Mouse (Mus musculus) heart, adult 2 months (tissue): ENCODE measurements around the gene Stk32c. TPM values are rescaled to one million over a fixed set of nuclear protein-coding genes. Genes with fewer than 3 reads are reported as not detected.

Experiments
- DNase-seq, 2 experiments: peaks; one replicate each; pipeline ENCODE4 v3.0.0; 2021
- H3K27ac ChIP-seq: fragments of 200-600 bp; 2 replicates; pipeline ENCODE4 v1.8.1; 2022
- H3K27me3 ChIP-seq: fragments of 200-500 bp; 2 replicates; pipeline ENCODE4 v1.6.1; 2012; ENCODE audit warnings: mild to moderate bottlenecking, low read length, inconsistent platforms, mixed read lengths; ENCODE audit not compliant: control insufficient read depth, insufficient read depth
- H3K36me3 ChIP-seq: fragments of 200-500 bp; 2 replicates; pipeline ENCODE4 v1.6.1; 2012; ENCODE audit warnings: low read length, inconsistent platforms; ENCODE audit not compliant: control insufficient read depth, insufficient read depth
- H3K4me1 ChIP-seq: fragments of 200-500 bp; 2 replicates; pipeline ENCODE4 v1.6.1; 2011; ENCODE audit warnings: low read length; ENCODE audit not compliant: control insufficient read depth, insufficient read depth
- H3K4me3 ChIP-seq: fragments of 200-600 bp; 2 replicates; pipeline ENCODE4 v1.8.1; 2022
- H3K79me2 ChIP-seq: fragments of 200-500 bp; replicated peaks from 2 replicates; pipeline ENCODE4 v1.6.1; 2012; ENCODE audit warnings: mild to moderate bottlenecking, inconsistent platforms, low read length, moderate library complexity, mixed read lengths; ENCODE audit not compliant: control insufficient read depth, insufficient read depth
- H3K9ac ChIP-seq: fragments of 200-500 bp; 2 replicates; pipeline ENCODE4 v1.6.1; 2012; ENCODE audit warnings: low read depth, mild to moderate bottlenecking, control low read depth, inconsistent platforms, low read length, mixed read lengths
- CTCF ChIP-seq: fragments of 200-600 bp; IDR thresholded peaks from 2 replicates; pipeline ENCODE4 v1.8.1; 2022; ENCODE audit warnings: antibody characterized with exemption, mild to moderate bottlenecking, moderate library complexity
- EP300 ChIP-seq: fragments of 200-500 bp; IDR thresholded peaks from 2 replicates; pipeline ENCODE4 v1.6.1; 2011; ENCODE audit warnings: low read depth, low read length, control low read depth; ENCODE audit not compliant: insufficient read depth
- POLR2A ChIP-seq: fragments of 200-500 bp; IDR thresholded peaks from 2 replicates; pipeline ENCODE4 v1.6.1; 2011; ENCODE audit warnings: mild to moderate bottlenecking, low read depth, low read length, control low read depth; ENCODE audit not compliant: insufficient read depth
- WGBS: fragments of 180-500 bp; shearing (Covaris S2); methylation state at CpG from one replicate; pipeline ENCODE4 v1.1.7; 2018; 5-methylcytosine and 5-hydroxymethylcytosine counted together
- intact Hi-C: fragments of 180-260 bp; cut with DNase I; formaldehyde crosslinking; loops from one replicate; pipeline ENCODE4 v1.15.1; 2025
- polyA plus RNA-seq: library from polyadenylated mRNA; depleted of rRNA; stranded (reverse); fragments of >200 nt; gene quantifications from 2 replicates; pipeline ENCODE4 v1.2.3, GENCODE M21; 2012
- total RNA-seq, 2 experiments: library from RNA; stranded (reverse); gene quantifications; 2 replicates each; pipeline ENCODE4 v1.2.3; 2021

Stk32c gene
- total and polyA plus RNA-seq, 3 experiments, result 0.68 to 1.1 (median 0.94) TPM

GRCm38 (mm10) chr7:139200108-139200507 is 13.0 kb downstream of the Stk32c start:
- Histone ChIP-seq H3K9ac (no peak overlapping the region), H3K79me2 (no peaks in the 10 kb centered on the region), H3K27me3 (no peaks in the 10 kb centered on the region), H3K4me1 (no peaks in the 10 kb centered on the region), H3K4me3 (no peak overlapping the region), H3K36me3 (no peaks in the 10 kb centered on the region), H3K27ac (no peak overlapping the region)
- intact Hi-C loops, result loop anchor here (5.0 kb wide), 1 partner anchor 78 kb away; no protein-coding TSS in a partner anchor
- peak; percentile 53 to 57 for DNase-seq
- 19% methylated on average over 7 of the region's 7 CpGs for WGBS
- TF ChIP-seq EP300 (no peak), CTCF (peak; percentile 92), POLR2A (no peak)

DNA sequence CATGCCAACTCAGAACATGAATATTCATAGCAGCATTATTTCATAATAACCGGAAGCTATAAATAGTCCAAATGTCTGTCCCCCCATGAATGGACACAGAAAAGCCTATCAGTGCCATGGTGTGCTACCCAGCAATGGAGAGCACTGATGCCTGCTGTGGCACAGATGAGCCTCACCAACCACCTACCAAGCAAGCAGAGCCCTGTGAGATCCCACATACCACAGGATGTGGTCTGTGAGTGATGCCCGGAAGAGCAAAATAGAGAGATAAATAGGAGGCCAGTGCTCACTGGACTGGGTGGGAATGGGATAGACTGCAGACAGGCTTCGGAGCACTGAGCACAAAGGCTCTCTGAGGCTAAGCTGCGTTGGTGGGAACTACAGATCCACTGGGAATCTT is 16.1 kb downstream of the Stk32c start:
- 47% methylated on average over 4 of the region's 4 CpGs for WGBS
- intact Hi-C loops, result no loop called here
- H3K79me2 ChIP-seq, result no peaks in the 10 kb centered on the region
- TF ChIP-seq EP300 (no peak), CTCF (no peak), POLR2A (no peak)
- H3K27ac ChIP-seq, result no peak overlapping the region
- H3K9ac ChIP-seq, result no peak overlapping the region
- no peak for DNase-seq
- H3K4me3 ChIP-seq, result no peak overlapping the region
- no peaks in the 10 kb centered on the region for H3K36me3 ChIP-seq
- no peaks in the 10 kb centered on the region for H3K27me3 ChIP-seq
- H3K4me1 ChIP-seq, result no peaks in the 10 kb centered on the region

GRCm38 (mm10) chr7:139191619-139192018 is 21.5 kb downstream of the Stk32c start:
- H3K4me3 ChIP-seq, result no peak overlapping the region
- intact Hi-C loops, result no loop called here
- WGBS, result 70% methylated on average over 6 of the region's 6 CpGs
- no peak overlapping the region for H3K27ac ChIP-seq
- H3K27me3 ChIP-seq, result peaks cover 4% of the 10 kb centered on the region; the same call in 1 of the 2 replicates
- peak; percentile 58 for TF ChIP-seq CTCF
- no peak for TF ChIP-seq POLR2A
- H3K9ac ChIP-seq, result no peak overlapping the region
- H3K36me3 ChIP-seq, result no peaks in the 10 kb centered on the region
- peaks cover 1% of the 10 kb centered on the region; the same call in 1 of the 2 replicates for H3K4me1 ChIP-seq
- no peak for DNase-seq
- H3K79me2 ChIP-seq, result no peaks in the 10 kb centered on the region

- TF ChIP-seq POLR2A (no peak), CTCF (no peak), EP300 (no peak)
- no peak overlapping the region for H3K4me3 ChIP-seq
- H3K27ac ChIP-seq, result no peak overlapping the region
- no peak overlapping the region for H3K9ac ChIP-seq
- no peaks in the 10 kb centered on the region for H3K79me2 ChIP-seq
- peaks cover 1% of the 10 kb centered on the region; the same call in 1 of the 2 replicates for H3K4me1 ChIP-seq
- no peaks in the 10 kb centered on the region for H3K36me3 ChIP-seq
- peaks cover 4% of the 10 kb centered on the region; the same call in 1 of the 2 replicates for H3K27me3 ChIP-seq
- DNase-seq, result no peak
- WGBS, result 54% methylated on average over 4 of the region's 4 CpGs
- intact Hi-C loops, result no loop called here
Measured at GRCm38 (mm10) chr7:139190616-139191015, 22.5 kb downstream of the Stk32c start.

DNA sequence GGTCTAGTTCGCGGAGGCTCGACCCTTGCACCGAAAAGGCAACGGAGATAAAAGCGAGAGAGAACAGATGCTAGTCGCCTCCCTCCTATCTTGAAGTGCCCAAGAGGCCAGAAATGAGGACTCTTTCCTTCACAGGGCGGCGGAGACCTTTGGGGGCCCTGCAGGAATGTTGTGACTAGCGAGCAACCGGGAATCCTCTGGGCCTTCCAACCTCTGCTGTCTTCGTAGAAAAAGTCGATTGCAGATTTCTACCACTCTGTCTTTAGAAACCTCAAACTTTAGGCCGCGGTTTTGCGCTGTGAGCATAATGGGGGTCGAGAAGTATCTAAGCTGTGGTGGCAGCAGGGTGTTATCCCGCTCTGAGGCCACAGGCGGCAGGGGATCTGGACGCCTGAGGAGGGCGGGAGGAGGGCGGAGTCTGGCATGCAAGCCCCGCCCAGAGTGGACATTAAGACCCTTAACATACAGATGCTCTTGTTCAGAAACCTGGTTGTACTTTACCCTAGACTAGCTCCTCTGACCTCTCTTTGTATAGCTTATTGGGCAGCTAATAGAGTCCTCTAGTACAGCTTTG is 24.4 kb downstream of the Stk32c start:
- 5% methylated on average over 23 of the region's 23 CpGs for WGBS
- H3K27me3 ChIP-seq, result peaks cover 4% of the 10 kb centered on the region; the same call in 1 of the 2 replicates
- DNase-seq, result no peak
- no peak overlapping the region for H3K27ac ChIP-seq
- TF ChIP-seq EP300, result no peak
- no peak for TF ChIP-seq POLR2A
- 0 out of 2 replicates have a peak, but pooled peaks have one; percentile 15 for TF ChIP-seq CTCF
- no peak overlapping the region for H3K9ac ChIP-seq
- H3K4me3 ChIP-seq, result peak overlapping the region; percentile 55
- intact Hi-C loops, result loop anchor here (5.0 kb wide), 1 partner anchor 41 kb away; no protein-coding TSS in a partner anchor
- no peaks in the 10 kb centered on the region for H3K36me3 ChIP-seq
- no peaks in the 10 kb centered on the region for H3K79me2 ChIP-seq
- H3K4me1 ChIP-seq, result peaks cover 1% of the 10 kb centered on the region; the same call in 1 of the 2 replicates
